Mouse (Mus musculus) CH12.LX (cell line): ENCODE results near the gene Zgrf1. TPM values are rescaled to one million over a fixed set of nuclear protein-coding genes. Genes with fewer than 3 reads are reported as not detected.

Experiments used
- DNase-seq: peaks from one replicate; pipeline ENCODE4 v3.0.0-alpha.2; 2013; ENCODE audit errors: extremely low read depth
- H3K27ac ChIP-seq: 2 replicates; pipeline ENCODE4 v1.5.1; 2012; ENCODE audit warnings: low read depth, mild to moderate bottlenecking, control low read depth, moderate library complexity; ENCODE audit not compliant: insufficient read depth
- H3K27me3 ChIP-seq: replicated peaks from 2 replicates; pipeline ENCODE3; 2012; ENCODE audit warnings: inconsistent platforms
- H3K36me3 ChIP-seq, 2 experiments: replicated peaks in 1 of 2; 2 replicates each; pipeline versions ENCODE3 to v1.6.1; 2012; ENCODE audit warnings: inconsistent platforms in 1 of 2, low read length in 1 of 2, mild to moderate bottlenecking in 1 of 2, mixed read lengths in 1 of 2, moderate library complexity in 1 of 2; ENCODE audit not compliant: control insufficient read depth in 1 of 2, insufficient read depth in 1 of 2
- H3K4me1 ChIP-seq, 2 experiments: 2 replicates each; pipeline ENCODE4 v1.6.1; 2012; ENCODE audit warnings: inconsistent platforms in 1 of 2, moderate library complexity in 1 of 2; ENCODE audit not compliant: insufficient read depth in 2 of 2, control insufficient read depth in 1 of 2
- H3K4me2 ChIP-seq: 2 replicates; pipeline ENCODE4 v1.6.1; 2012; ENCODE audit warnings: low read depth, mild to moderate bottlenecking, control low read depth; ENCODE audit not compliant: poor library complexity, insufficient read depth, severe bottlenecking
- H3K4me3 ChIP-seq, 3 experiments: fragments of 150-350 bp in 1 of 3; sonication (generic) in 1 of 3; replicated peaks in 1 of 3; 2 replicates each; pipeline versions ENCODE3 to v1.5.1; 2011 to 2012; ENCODE audit warnings: low read depth in 2 of 3, low read length in 2 of 3, mild to moderate bottlenecking in 2 of 3, moderate library complexity in 2 of 3, control low read depth in 1 of 3, improper control_type of control experiment in 1 of 3, inconsistent platforms in 1 of 3, mixed read lengths in 1 of 3; ENCODE audit not compliant: poor library complexity in 1 of 3
- H3K79me2 ChIP-seq: replicated peaks from 2 replicates; pipeline ENCODE4 v1.6.1; 2012; ENCODE audit warnings: mild to moderate bottlenecking, moderate library complexity; ENCODE audit not compliant: control insufficient read depth, poor library complexity, insufficient read depth, severe bottlenecking; ENCODE audit errors: extremely low read depth
- H3K9ac ChIP-seq: 2 replicates; pipeline ENCODE4 v1.6.1; 2012; ENCODE audit warnings: low read depth, mild to moderate bottlenecking, control low read depth, moderate library complexity; ENCODE audit not compliant: insufficient read depth
- H3K9me3 ChIP-seq: replicated peaks from 2 replicates; pipeline ENCODE3; 2012; ENCODE audit warnings: low read length, inconsistent platforms, mixed read lengths
- BHLHE40 ChIP-seq: IDR thresholded peaks from 2 replicates; pipeline ENCODE4 v1.6.1; 2011; ENCODE audit warnings: mild to moderate bottlenecking, low read depth, low read length, improper control_type of control experiment
- CHD1 ChIP-seq: IDR thresholded peaks from 2 replicates; pipeline ENCODE4 v1.6.1; 2012; ENCODE audit warnings: low read depth, low read length, improper control_type of control experiment, inconsistent platforms
- CHD2 ChIP-seq: IDR thresholded peaks from 2 replicates; pipeline ENCODE4 v1.6.1; 2011; ENCODE audit warnings: low read length, improper control_type of control experiment
- CTCF ChIP-seq, 2 experiments: IDR thresholded peaks in 1 of 2; conservative IDR thresholded peaks in 1 of 2; 2 replicates each; pipeline ENCODE4 v1.5.1; 2011 to 2012; ENCODE audit warnings: low read depth in 2 of 2, low read length in 2 of 2, improper control_type of control experiment in 1 of 2, inconsistent platforms in 1 of 2, mild to moderate bottlenecking in 1 of 2, moderate library complexity in 1 of 2
- E2F4 ChIP-seq: IDR thresholded peaks from 2 replicates; pipeline ENCODE4 v1.6.1; 2011; ENCODE audit warnings: low read depth, low read length, improper control_type of control experiment; ENCODE audit not compliant: insufficient replicate concordance
- ELF1 ChIP-seq: IDR thresholded peaks from 2 replicates; pipeline ENCODE4 v1.6.1; 2014; ENCODE audit warnings: low read depth, mild to moderate bottlenecking, inconsistent platforms, low read length, improper control_type of control experiment
- EP300 ChIP-seq: IDR thresholded peaks from 2 replicates; pipeline ENCODE4 v1.6.1; 2011; ENCODE audit warnings: low read length, improper control_type of control experiment
- ETS1 ChIP-seq: conservative IDR thresholded peaks from 2 replicates; pipeline ENCODE4 v1.6.1; 2012; ENCODE audit warnings: low read depth, mild to moderate bottlenecking, inconsistent platforms, low read length, improper control_type of control experiment, moderate library complexity
- GABPA ChIP-seq: IDR thresholded peaks from 2 replicates; pipeline ENCODE4 v1.6.1; 2012; ENCODE audit warnings: low read depth, low read length, improper control_type of control experiment, inconsistent platforms; ENCODE audit not compliant: insufficient replicate concordance
- HCFC1 ChIP-seq: IDR thresholded peaks from 2 replicates; pipeline ENCODE4 v1.6.1; 2012; ENCODE audit warnings: low read depth, mild to moderate bottlenecking, inconsistent platforms, low read length, improper control_type of control experiment
- IRF4 ChIP-seq: IDR thresholded peaks from 2 replicates; pipeline ENCODE4 v1.6.1; 2014; ENCODE audit warnings: low read depth, mild to moderate bottlenecking, inconsistent platforms, low read length, improper control_type of control experiment
- JUN ChIP-seq: IDR thresholded peaks from 2 replicates; pipeline ENCODE4 v1.6.1; 2011; ENCODE audit warnings: low read depth, mild to moderate bottlenecking, low read length, improper control_type of control experiment, moderate library complexity; ENCODE audit not compliant: insufficient read depth
- JUND ChIP-seq: conservative IDR thresholded peaks from 2 replicates; pipeline ENCODE4 v1.6.1; 2011; ENCODE audit warnings: low read depth, low read length, improper control_type of control experiment
- KAT2A ChIP-seq: IDR thresholded peaks from 2 replicates; pipeline ENCODE4 v1.6.1; 2012; ENCODE audit warnings: low read length, improper control_type of control experiment, inconsistent platforms; ENCODE audit not compliant: insufficient replicate concordance
- MAFK ChIP-seq: IDR thresholded peaks from 2 replicates; pipeline ENCODE4 v1.6.1; 2011; ENCODE audit warnings: low read length, improper control_type of control experiment; ENCODE audit not compliant: insufficient replicate concordance
- MAX ChIP-seq: IDR thresholded peaks from 2 replicates; pipeline ENCODE4 v1.6.1; 2011; ENCODE audit warnings: low read length, improper control_type of control experiment
- MAZ ChIP-seq: IDR thresholded peaks from 2 replicates; pipeline ENCODE4 v1.6.1; 2012; ENCODE audit warnings: low read depth, mild to moderate bottlenecking, inconsistent platforms, low read length, improper control_type of control experiment, moderate library complexity
- MEF2A ChIP-seq: IDR thresholded peaks from 2 replicates; pipeline ENCODE4 v1.6.1; 2014; ENCODE audit warnings: low read depth, mild to moderate bottlenecking, inconsistent platforms, low read length, improper control_type of control experiment, borderline replicate concordance
- MXI1 ChIP-seq: IDR thresholded peaks from 2 replicates; pipeline ENCODE4 v1.6.1; 2011; ENCODE audit warnings: mild to moderate bottlenecking, low read depth, low read length, improper control_type of control experiment
- MYC ChIP-seq: IDR thresholded peaks from 2 replicates; pipeline ENCODE4 v1.6.1; 2011; ENCODE audit warnings: low read depth, mild to moderate bottlenecking, improper control_type of control experiment, low read length
- NRF1 ChIP-seq: IDR thresholded peaks from 2 replicates; pipeline ENCODE4 v1.6.1; 2014; ENCODE audit warnings: low read depth, mild to moderate bottlenecking, inconsistent platforms, low read length, improper control_type of control experiment, moderate library complexity
- PAX5 ChIP-seq: IDR thresholded peaks from 2 replicates; pipeline ENCODE4 v1.6.1; 2012; ENCODE audit warnings: low read length, inconsistent platforms, mixed read lengths
- POLR2A ChIP-seq: IDR thresholded peaks from 2 replicates; pipeline ENCODE4 v1.6.1; 2011; ENCODE audit warnings: low read depth, mild to moderate bottlenecking, improper control_type of control experiment, low read length
- POLR2AphosphoS2 ChIP-seq: IDR thresholded peaks from 2 replicates; pipeline ENCODE4 v1.6.1; 2011; ENCODE audit warnings: low read depth, low read length, improper control_type of control experiment
- RAD21 ChIP-seq: IDR thresholded peaks from 2 replicates; pipeline ENCODE4 v1.6.1; 2011; ENCODE audit warnings: low read depth, mild to moderate bottlenecking, low read length, improper control_type of control experiment, moderate library complexity
- RCOR1 ChIP-seq: conservative IDR thresholded peaks from 2 replicates; pipeline ENCODE4 v1.6.1; 2012; ENCODE audit warnings: low read depth, mild to moderate bottlenecking, inconsistent platforms, low read length, improper control_type of control experiment
- SIN3A ChIP-seq: IDR thresholded peaks from 2 replicates; pipeline ENCODE4 v1.6.1; 2012; ENCODE audit warnings: low read length, improper control_type of control experiment, inconsistent platforms
- SMC3 ChIP-seq: IDR thresholded peaks from 2 replicates; pipeline ENCODE4 v1.6.1; 2011; ENCODE audit warnings: low read depth, low read length, improper control_type of control experiment
- TBP ChIP-seq: conservative IDR thresholded peaks from 2 replicates; pipeline ENCODE4 v1.6.1; 2011; ENCODE audit warnings: low read depth, low read length, improper control_type of control experiment
- TCF12 ChIP-seq: IDR thresholded peaks from 2 replicates; pipeline ENCODE4 v1.6.1; 2014; ENCODE audit warnings: low read depth, mild to moderate bottlenecking, inconsistent platforms, low read length, improper control_type of control experiment
- UBTF ChIP-seq: IDR thresholded peaks from 2 replicates; pipeline ENCODE4 v1.6.1; 2012; ENCODE audit warnings: low read depth, mild to moderate bottlenecking, inconsistent platforms, low read length, improper control_type of control experiment, moderate library complexity
- USF1 ChIP-seq: IDR thresholded peaks from 2 replicates; pipeline ENCODE4 v1.6.1; 2014; ENCODE audit warnings: low read depth, mild to moderate bottlenecking, inconsistent platforms, low read length, improper control_type of control experiment
- USF2 ChIP-seq: conservative IDR thresholded peaks from 2 replicates; pipeline ENCODE4 v1.6.1; 2011; ENCODE audit warnings: low read depth, low read length, improper control_type of control experiment
- ZC3H11A ChIP-seq: IDR thresholded peaks from 2 replicates; pipeline ENCODE4 v1.6.1; 2012; ENCODE audit warnings: low read depth, mild to moderate bottlenecking, inconsistent platforms, low read length, improper control_type of control experiment
- ZKSCAN1 ChIP-seq: IDR thresholded peaks from 2 replicates; pipeline ENCODE4 v1.6.1; 2012; ENCODE audit warnings: low read depth, inconsistent platforms, low read length, improper control_type of control experiment, borderline replicate concordance
- ZMIZ1 ChIP-seq: IDR thresholded peaks from 2 replicates; pipeline ENCODE4 v1.6.1; 2012; ENCODE audit warnings: low read depth, mild to moderate bottlenecking, inconsistent platforms, low read length, improper control_type of control experiment
- ZNF384 ChIP-seq: IDR thresholded peaks from 2 replicates; pipeline ENCODE4 v1.6.1; 2012; ENCODE audit warnings: low read depth, low read length, improper control_type of control experiment, inconsistent platforms
- dilution Hi-C: fragments of 300-500 bp; cut with MboI; formaldehyde crosslinking; loops from 2 replicates; pipeline ENCODE4 v1.14.3; 2020; ENCODE audit warnings: low sequenced_read_pairs; ENCODE audit not compliant: extremely low pct_unique_long_range_greater_than_20kb, extremely low pct_ligation_motif_present
- in situ Hi-C: fragments of 300-500 bp; cut with MboI; formaldehyde crosslinking; loops from 3 replicates; pipeline ENCODE4 v1.14.3; 2019; ENCODE audit warnings: low sequenced_read_pairs, low pct_ligation_motif_present, low pct_unique_long_range_greater_than_20kb, mixed read lengths
- polyA plus RNA-seq: library from polyadenylated mRNA; unstranded; fragments of >175 nt; gene quantifications from 2 replicates; pipeline ENCODE4 v1.2.1, GENCODE M21; 2012; ENCODE audit warnings: low read depth; ENCODE audit not compliant: insufficient read length
- total RNA-seq, 2 experiments: library from RNA; depleted of rRNA; stranded (reverse); fragments of 300-350 nt in 1 of 2; fragments of >200 nt in 1 of 2; gene quantifications; 2 replicates each; pipeline ENCODE4 v1.2.3; 2012 to 2014

The Zgrf1 gene
- total RNA-seq (2012; rRNA removed), result 6.7 and 7.0 TPM in 2 replicates
- 10.1 and 10.8 TPM in 2 replicates for total RNA-seq (2014; rRNA removed)
- 9.7 and 10.2 TPM in 2 replicates for polyA plus RNA-seq

DNA sequence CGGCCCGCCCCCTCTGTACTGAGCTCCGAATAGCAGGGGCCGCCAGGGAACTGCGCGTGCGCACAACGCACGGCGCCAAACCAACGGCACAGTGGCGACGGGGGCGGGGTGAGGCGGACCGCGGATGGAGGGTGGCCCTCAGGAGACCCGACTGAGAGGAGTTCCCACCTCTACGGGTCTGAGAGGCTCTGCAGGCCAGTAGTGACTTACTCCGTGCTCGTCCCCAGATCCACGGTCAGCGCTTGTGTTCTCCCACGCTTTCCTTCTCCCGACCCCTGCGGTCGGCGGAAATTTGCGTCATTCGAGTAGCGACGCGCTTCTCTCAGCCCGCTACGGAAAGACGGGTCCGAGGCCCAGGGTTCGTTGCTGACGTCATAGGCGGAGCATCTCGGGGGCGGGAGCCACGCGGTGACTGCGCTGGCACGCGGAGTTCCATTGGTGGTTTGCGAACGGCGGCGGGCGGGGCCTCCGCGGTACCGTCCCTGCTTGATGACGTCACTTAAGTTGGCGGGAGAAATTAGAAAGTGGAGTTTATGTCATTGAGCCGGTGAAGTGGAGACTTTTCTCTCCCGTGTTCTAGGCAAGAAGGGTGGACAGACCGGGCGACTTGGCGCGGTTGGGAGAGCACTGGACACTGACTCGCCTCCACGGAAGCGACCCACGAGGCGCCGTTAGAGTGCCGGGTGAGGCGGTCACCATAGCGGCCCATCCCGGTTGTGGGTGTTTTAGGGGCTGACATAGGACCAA, at the start of gene Zgrf1, which contains the start of gene Larp7:
Zgrf1 (plus strand) TSS at position 517 of the 747 bp plus-strand sequence.
Larp7 (minus strand) TSS at position 377 of the 747 bp plus-strand sequence.
- peaks cover 0 to 16% of the 10 kb centered on the region in 2 experiments; a peak in 2 of 4 replicates for H3K4me1 ChIP-seq
- H3K27me3 ChIP-seq, result no peaks in the 10 kb centered on the region
- dilution Hi-C loops (no loop called here), in situ Hi-C loops (loop anchor here (5.0 kb wide), 1 partner anchor 101 kb away; no protein-coding TSS in a partner anchor)
- no peaks in the 10 kb centered on the region for H3K9me3 ChIP-seq
- peak within 1 kb of the TSS; percentile 98 for H3K4me2 ChIP-seq
- H3K79me2 ChIP-seq, result peaks cover 22% of the 10 kb centered on the region
- H3K36me3 ChIP-seq, result peaks cover 15 to 20% of the 10 kb centered on the region in 2 experiments
- peak; percentile 98 for DNase-seq
- peak within 1 kb of the TSS; percentile 98 for H3K9ac ChIP-seq
- H3K27ac ChIP-seq, result peak within 1 kb of the TSS; percentile 83
- H3K4me3 ChIP-seq, result peak within 1 kb of the TSS; percentile 77 to 93 (median 90)
- TF ChIP-seq SMC3 (no peak), CHD2 (peak; percentile 47), POLR2AphosphoS2 (0 out of 2 replicates have a peak, but pooled peaks have one; percentile 21), RCOR1 (no peak), NRF1 (peak; percentile 83), CHD1 (no peak), KAT2A (0 out of 2 replicates have a peak, but pooled peaks have one; percentile 70), MAFK (no peak), POLR2A (peak; percentile 79), MEF2A (peak; percentile 61; the same call in 1 of the 2 replicates), MYC (peak; percentile 49; the same call in 1 of the 2 replicates), ELF1 (peak; percentile 71), ZKSCAN1 (no peak), MXI1 (peak; percentile 73), ZC3H11A (no peak), USF1 (no peak), GABPA (peak; percentile 83), EP300 (no peak), RAD21 (no peak), ZNF384 (0 out of 2 replicates have a peak, but pooled peaks have one; percentile 13), E2F4 (peak; percentile 96), UBTF (no peak), ETS1 (peak; percentile 57), TCF12 (peak; percentile 29; the same call in 1 of the 2 replicates), MAX (peak; percentile 70), SIN3A (peak; percentile 97), CTCF (conservative IDR thresholded peaks at IDR 0.05 in 1 of 2, IDR thresholded peaks at IDR 0.05 in 1 of 2; ENCODE audit: low read depth in 2 of 2, low read length in 2 of 2) (no peak), ZMIZ1 (0 out of 2 replicates have a peak, but pooled peaks have one; percentile 21), JUN (no peak), BHLHE40 (no peak), PAX5 (no peak), JUND (peak; percentile 40; the same call in 1 of the 2 replicates), HCFC1 (peak; percentile 82), USF2 (no peak), MAZ (0 out of 2 replicates have a peak, but pooled peaks have one; percentile 78), IRF4 (peak; percentile 23; the same call in 1 of the 2 replicates), TBP (0 out of 2 replicates have a peak, but pooled peaks have one; percentile 24)
